In the genomic region with DNA sequence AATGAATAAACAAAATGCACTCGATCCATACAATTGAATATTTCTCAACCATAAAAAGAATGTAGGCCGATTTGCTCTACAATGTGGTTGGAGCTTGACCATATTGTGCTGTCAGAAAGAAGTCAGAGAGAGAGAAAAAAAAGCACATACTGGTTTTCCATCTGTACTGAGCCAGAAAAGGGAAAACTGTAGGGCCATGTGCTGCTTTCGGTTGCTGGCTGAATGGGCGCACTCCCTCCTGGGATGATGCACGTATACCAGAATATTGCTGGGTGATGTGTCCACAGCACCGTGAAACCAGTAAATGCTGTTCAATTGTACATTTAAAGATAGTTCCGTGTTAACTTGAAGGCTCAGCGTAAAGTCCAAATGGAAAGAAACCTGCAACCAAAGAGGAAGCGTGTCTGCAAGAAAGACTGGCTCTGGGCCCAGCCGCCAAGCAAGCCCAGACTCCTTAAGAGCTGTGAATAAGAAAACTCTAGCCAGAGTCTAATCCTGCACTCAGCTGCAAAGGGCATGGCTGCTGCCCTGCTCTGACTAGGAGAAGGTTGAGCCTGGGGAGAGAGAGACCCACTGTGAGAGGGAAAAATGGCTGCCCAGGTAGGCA, we compare ENCODE assay signal across 10 mouse cellular contexts.
DNase-seq lines count a peak whose midpoint lies in the region; ATAC-seq and TF ChIP-seq lines count a peak whose summit lies in the region.
"Had no signal": no experiment of that assay in that cellular context is flagged by ENCODE, and none has a peak within 500 bp of the region (broad histone marks: within the 10 kb centered on the region; RNA-seq: fewer than 3 reads in every experiment).

No protein-coding gene starts in this region.

- peaks cover 7% of the 10 kb centered on the region; the same call in 1 of the 2 replicates for H3K9me3 ChIP-seq in hindbrain, embryonic 12.5 days (replicated peaks)
- peaks cover 12% of the 10 kb centered on the region for H3K9me3 ChIP-seq in midbrain, embryonic 13.5 days
- H3K9me3 ChIP-seq in intestine, postnatal 0 days (ENCODE audit: control insufficient read depth), result peaks cover 6% of the 10 kb centered on the region; the same call in 1 of the 2 replicates
- peaks cover 7% of the 10 kb centered on the region for H3K9me3 ChIP-seq in kidney, embryonic 15.5 days (replicated peaks)

- 67% methylated on average over 10 of the region's 10 CpGs for WGBS in hindbrain, embryonic 12.5 days
- WGBS in midbrain, embryonic 13.5 days, result 49% methylated on average over 10 of the region's 10 CpGs
- WGBS in intestine, postnatal 0 days, result 80% methylated on average over 10 of the region's 10 CpGs
- 87% methylated on average over 10 of the region's 10 CpGs for WGBS in kidney, embryonic 15.5 days

- TF ChIP-seq CTCF in intestine, postnatal 0 days (IDR thresholded peaks at IDR 0.05; ENCODE audit: low read depth), result no peak

- H3K27ac ChIP-seq in hindbrain, embryonic 12.5 days, result peak overlapping the region; percentile 58
- peak overlapping the region; percentile 79 for H3K27ac ChIP-seq in midbrain, embryonic 13.5 days
- no peak overlapping the region for H3K27ac ChIP-seq in intestine, postnatal 0 days (ENCODE audit: low read depth, low read length)
- no peak overlapping the region for H3K27ac ChIP-seq in kidney, embryonic 15.5 days
- H3K27ac ChIP-seq: heart, embryonic 13.5 days; kidney, postnatal 0 days had no signal

- 0 out of 2 replicates have a peak overlapping the region, but pooled peaks have one; percentile 6 for H3K4me2 ChIP-seq in hindbrain, embryonic 12.5 days (replicated peaks)
- 0 out of 2 replicates have a peak overlapping the region, but pooled peaks have one; percentile 19 for H3K4me2 ChIP-seq in midbrain, embryonic 13.5 days (replicated peaks)
- no peak overlapping the region for H3K4me2 ChIP-seq in intestine, postnatal 0 days (replicated peaks; ENCODE audit: low read depth)
- no peak overlapping the region for H3K4me2 ChIP-seq in kidney, embryonic 15.5 days
- H3K4me2 ChIP-seq: heart, embryonic 13.5 days had no signal

- ATAC-seq in hindbrain, embryonic 12.5 days (ENCODE audit: low FRiP score), result 0 out of 2 replicates have a peak, but pooled peaks have one; percentile 9
- peak; percentile 37 for ATAC-seq in midbrain, embryonic 13.5 days
- no peak for ATAC-seq in intestine, postnatal 0 days
- no peak for ATAC-seq in kidney, embryonic 15.5 days (replicated peaks; ENCODE audit: low FRiP score)

- DNase-seq in cerebellum, postnatal 25 days, result peak; percentile 37 to 44
- DNase-seq in cerebellum, adult 11 months, result no peak
- peak; percentile 67 for DNase-seq in Muller cell, postnatal 12 days (ENCODE audit: inconsistent ontology term)
- DNase-seq in thymus, postnatal 0 days (ENCODE audit: low spot score), result no peak

- H3K4me3 ChIP-seq in hindbrain, embryonic 12.5 days, result no peak overlapping the region
- no peak overlapping the region for H3K4me3 ChIP-seq in midbrain, embryonic 13.5 days (replicated peaks)
- no peak overlapping the region for H3K4me3 ChIP-seq in intestine, postnatal 0 days (ENCODE audit: low read depth, low read length)
- H3K4me3 ChIP-seq in kidney, embryonic 15.5 days (replicated peaks), result no peak overlapping the region
- H3K4me3 ChIP-seq: heart, embryonic 13.5 days had no signal

- H3K4me1 ChIP-seq in hindbrain, embryonic 12.5 days, result peaks cover 23% of the 10 kb centered on the region
- H3K4me1 ChIP-seq in midbrain, embryonic 13.5 days (replicated peaks), result peaks cover 47% of the 10 kb centered on the region
- H3K4me1 ChIP-seq in intestine, postnatal 0 days (replicated peaks; ENCODE audit: control insufficient read depth, insufficient read depth, low read length), result no peaks in the 10 kb centered on the region
- peaks cover 18% of the 10 kb centered on the region for H3K4me1 ChIP-seq in kidney, embryonic 15.5 days
- H3K4me1 ChIP-seq: heart, embryonic 13.5 days had no signal

- 0 out of 2 replicates have a peak, but pooled peaks cover 3% of the 10 kb centered on the region for H3K27me3 ChIP-seq in hindbrain, embryonic 12.5 days
- H3K27me3 ChIP-seq in midbrain, embryonic 13.5 days, result peaks cover 33% of the 10 kb centered on the region
- no peaks in the 10 kb centered on the region for H3K27me3 ChIP-seq in intestine, postnatal 0 days (replicated peaks; ENCODE audit: control insufficient read depth, insufficient read depth, low read length)
- peaks cover 9% of the 10 kb centered on the region for H3K27me3 ChIP-seq in kidney, embryonic 15.5 days
- H3K27me3 ChIP-seq: heart, embryonic 13.5 days had no signal

- H3K9ac ChIP-seq in hindbrain, embryonic 12.5 days, result no peak overlapping the region
- 0 out of 2 replicates have a peak overlapping the region, but pooled peaks have one; percentile 24 for H3K9ac ChIP-seq in midbrain, embryonic 13.5 days (replicated peaks)
- no peak overlapping the region for H3K9ac ChIP-seq in intestine, postnatal 0 days (ENCODE audit: low read depth, low read length)
- no peak overlapping the region for H3K9ac ChIP-seq in kidney, embryonic 15.5 days
- H3K9ac ChIP-seq: heart, embryonic 13.5 days had no signal

- no peaks in the 10 kb centered on the region for H3K36me3 ChIP-seq in hindbrain, embryonic 12.5 days
- H3K36me3 ChIP-seq in midbrain, embryonic 13.5 days, result no peaks in the 10 kb centered on the region
- H3K36me3 ChIP-seq in intestine, postnatal 0 days (ENCODE audit: control insufficient read depth, insufficient read depth), result no peaks in the 10 kb centered on the region
- no peaks in the 10 kb centered on the region for H3K36me3 ChIP-seq in kidney, embryonic 15.5 days
- H3K36me3 ChIP-seq: heart, embryonic 13.5 days had no signal

Comparison
In these comparisons a context has a peak if more than half of its experiments do, and no peak if none do; other contexts are left out.
1. DNase-seq: peak in cerebellum, postnatal 25 days (2 of 2) and Muller cell, postnatal 12 days (single experiment); none in cerebellum, adult 11 months (single experiment) and thymus, postnatal 0 days (single experiment).
2. ATAC-seq: peak in hindbrain, embryonic 12.5 days (single experiment) and midbrain, embryonic 13.5 days (single experiment); none in intestine, postnatal 0 days (single experiment) and kidney, embryonic 15.5 days (single experiment).
3. H3K27ac ChIP-seq: peak in hindbrain, embryonic 12.5 days (single experiment) and midbrain, embryonic 13.5 days (single experiment); none in intestine, postnatal 0 days (single experiment) and kidney, embryonic 15.5 days (single experiment).
4. H3K4me2 ChIP-seq: peak in hindbrain, embryonic 12.5 days (single experiment) and midbrain, embryonic 13.5 days (single experiment); none in intestine, postnatal 0 days (single experiment) and kidney, embryonic 15.5 days (single experiment).